ENCODE assay signal across 9 mouse cellular contexts in genomic region chr4:154140213-154141008, GRCm38 (mm10). TPM values are rescaled to one million over a fixed set of nuclear protein-coding genes. Genes with fewer than 3 reads are reported as not detected.
DNase-seq lines count a peak whose midpoint lies in the region; ATAC-seq lines count a peak whose summit lies in the region.
"Had no signal": no experiment of that assay in that cellular context is flagged by ENCODE, and none has a peak within 500 bp of the region (broad histone marks: within the 10 kb centered on the region; RNA-seq: fewer than 3 reads in every experiment).

No protein-coding gene starts in this region.

- H3K4me1 ChIP-seq in kidney, embryonic 16.5 days (ENCODE audit: insufficient read depth, low read length) = peaks cover 39% of the 10 kb centered on the region
- H3K4me1 ChIP-seq in hindbrain, embryonic 13.5 days (replicated peaks) = peaks cover 39% of the 10 kb centered on the region
- peaks cover 29% of the 10 kb centered on the region for H3K4me1 ChIP-seq in midbrain, embryonic 16.5 days (ENCODE audit: control insufficient read depth, insufficient read depth, low read length)

- peak overlapping the region; percentile 95 for H3K4me2 ChIP-seq in kidney, embryonic 16.5 days (replicated peaks; ENCODE audit: low read depth, low read length)
- peak overlapping the region; percentile 91 for H3K4me2 ChIP-seq in hindbrain, embryonic 13.5 days
- peak overlapping the region; percentile 68 for H3K4me2 ChIP-seq in midbrain, embryonic 16.5 days (ENCODE audit: low read length)

- peak overlapping the region; percentile 64 for H3K9ac ChIP-seq in kidney, embryonic 16.5 days (replicated peaks; ENCODE audit: low read length)
- H3K9ac ChIP-seq in hindbrain, embryonic 13.5 days = peak overlapping the region; percentile 72
- H3K9ac ChIP-seq in midbrain, embryonic 16.5 days (ENCODE audit: low read depth, low read length) = peak overlapping the region; percentile 56

- H3K9me3 ChIP-seq in kidney, embryonic 16.5 days (ENCODE audit: low read length) = no peaks in the 10 kb centered on the region
- no peaks in the 10 kb centered on the region for H3K9me3 ChIP-seq in hindbrain, embryonic 13.5 days
- no peaks in the 10 kb centered on the region for H3K9me3 ChIP-seq in midbrain, embryonic 16.5 days (replicated peaks; ENCODE audit: control insufficient read depth, low read length, poor library complexity, severe bottlenecking)

- peaks cover 56% of the 10 kb centered on the region for H3K27me3 ChIP-seq in kidney, embryonic 16.5 days (ENCODE audit: insufficient read depth, low read length)
- H3K27me3 ChIP-seq in hindbrain, embryonic 13.5 days = peaks cover 68% of the 10 kb centered on the region
- H3K27me3 ChIP-seq in midbrain, embryonic 16.5 days (ENCODE audit: control insufficient read depth, insufficient read depth, low read depth, low read length) = peaks cover 35% of the 10 kb centered on the region

- peak; percentile 10 for ATAC-seq in kidney, embryonic 16.5 days (ENCODE audit: low FRiP score, low TSS enrichment)
- ATAC-seq in hindbrain, embryonic 13.5 days (ENCODE audit: low FRiP score) = no peak
- no peak for ATAC-seq in midbrain, embryonic 16.5 days

- H3K27ac ChIP-seq in kidney, embryonic 16.5 days (ENCODE audit: low read length) = no peak overlapping the region
- H3K27ac ChIP-seq in hindbrain, embryonic 13.5 days = no peak overlapping the region
- no peak overlapping the region for H3K27ac ChIP-seq in midbrain, embryonic 16.5 days (ENCODE audit: low read length)

- H3K4me3 ChIP-seq in kidney, embryonic 16.5 days (ENCODE audit: low read length) = peak overlapping the region; percentile 55
- peak overlapping the region; percentile 81 for H3K4me3 ChIP-seq in hindbrain, embryonic 13.5 days
- peak overlapping the region; percentile 45 for H3K4me3 ChIP-seq in midbrain, embryonic 16.5 days (ENCODE audit: low read depth, low read length)

- no peak for DNase-seq in kidney, postnatal 25 days
- DNase-seq in cerebellum, adult 9-11 months = peak; percentile 63
- no peak for DNase-seq in frontal cortex, postnatal 14 days (ENCODE audit: low spot score in 2 of 2)
- no peak for DNase-seq in left cerebral cortex, postnatal 4 days
- DNase-seq in adrenal gland, adult 8-10 months = no peak

- H3K36me3 ChIP-seq in kidney, embryonic 16.5 days (ENCODE audit: insufficient read depth, low read length) = no peaks in the 10 kb centered on the region
- no peaks in the 10 kb centered on the region; the same call in 1 of the 2 replicates for H3K36me3 ChIP-seq in hindbrain, embryonic 13.5 days
- no peaks in the 10 kb centered on the region for H3K36me3 ChIP-seq in midbrain, embryonic 16.5 days (ENCODE audit: control insufficient read depth, insufficient read depth, low read length)

- intact Hi-C loops in left cerebral cortex, postnatal 4 days (cut with DNase I) = loop anchor here (5.0 kb wide), 1 partner anchor 73 kb away; no protein-coding TSS in a partner anchor

- under 1% methylated on average over 44 of the region's 46 CpGs for WGBS in kidney, embryonic 16.5 days
- WGBS in hindbrain, embryonic 13.5 days = 2% methylated on average over 40 of the region's 46 CpGs
- 2% methylated on average over 45 of the region's 46 CpGs for WGBS in midbrain, embryonic 16.5 days

RNA-seq across cellular contexts. Expression of gene Trp73, which starts 0.4 kb away (rescaled TPM):
- polyA plus RNA-seq in kidney, embryonic 16.5 days (2015; fragmentation: Nextera tagmentation; extraction: Ambion mirVana) = 0.31 and 0.44 TPM in 2 replicates
- 0.36 and 0.97 TPM in 2 replicates for polyA plus RNA-seq in hindbrain, embryonic 13.5 days (2015; fragmentation: Nextera tagmentation; extraction: Ambion mirVana)
- 0.90 and 1.1 TPM in 2 replicates for polyA plus RNA-seq in midbrain, embryonic 16.5 days (2015; fragmentation: Nextera tagmentation; extraction: Ambion mirVana)
- 1 to 10 TPM; 3.7 to 4.3 TPM for total RNA-seq in left cerebral cortex, postnatal 4 days (2021)
- under 1 TPM in 1 of 4 experiments, not detected in 3; 0.22 TPM for total RNA-seq in adrenal gland, adult 8-10 months (2022)
- total RNA-seq: adrenal gland, postnatal 36 days had no signal

RNA-seq across cellular contexts. Expression of gene Wrap73, which starts 1.8 kb away (rescaled TPM):
- 41.8 and 46.0 TPM in 2 replicates for polyA plus RNA-seq in kidney, embryonic 16.5 days (2015; fragmentation: Nextera tagmentation; extraction: Ambion mirVana)
- 46.0 and 47.3 TPM in 2 replicates for polyA plus RNA-seq in hindbrain, embryonic 13.5 days (2015; fragmentation: Nextera tagmentation; extraction: Ambion mirVana)
- polyA plus RNA-seq in midbrain, embryonic 16.5 days (2015; fragmentation: Nextera tagmentation; extraction: Ambion mirVana) = 43.5 and 45.6 TPM in 2 replicates
- total RNA-seq in left cerebral cortex, postnatal 4 days (2021) = 10 to 100 TPM; 27.0 to 30.4 TPM
- total RNA-seq in adrenal gland, adult 8-10 months (2022) = 10 to 100 TPM; 21.6 to 28.6 (median 22.8) TPM

RNA-seq across cellular contexts. Expression of gene Tprgl, which starts 20.1 kb away (rescaled TPM):
- polyA plus RNA-seq in kidney, embryonic 16.5 days (2015; fragmentation: Nextera tagmentation; extraction: Ambion mirVana) = 123 and 136 TPM in 2 replicates
- polyA plus RNA-seq in hindbrain, embryonic 13.5 days (2015; fragmentation: Nextera tagmentation; extraction: Ambion mirVana) = 160 and 169 TPM in 2 replicates
- 214 and 223 TPM in 2 replicates for polyA plus RNA-seq in midbrain, embryonic 16.5 days (2015; fragmentation: Nextera tagmentation; extraction: Ambion mirVana)
- 100 to 1,000 TPM; 119 to 121 TPM for total RNA-seq in left cerebral cortex, postnatal 4 days (2021)
- total RNA-seq in adrenal gland, adult 8-10 months (2022) = 100 to 1,000 TPM; 186 to 217 (median 196) TPM

RNA-seq across cellular contexts. Expression of gene Megf6, which starts 30.1 kb away (rescaled TPM):
- polyA plus RNA-seq in kidney, embryonic 16.5 days (2015; fragmentation: Nextera tagmentation; extraction: Ambion mirVana) = 12.3 and 15.7 TPM in 2 replicates
- polyA plus RNA-seq in hindbrain, embryonic 13.5 days (2015; fragmentation: Nextera tagmentation; extraction: Ambion mirVana) = 9.6 and 10.2 TPM in 2 replicates
- polyA plus RNA-seq in midbrain, embryonic 16.5 days (2015; fragmentation: Nextera tagmentation; extraction: Ambion mirVana) = 9.3 and 10.6 TPM in 2 replicates
- 10 to 100 TPM; 10.4 to 13.7 TPM for total RNA-seq in left cerebral cortex, postnatal 4 days (2021)
- 1 to 10 TPM; 1.2 to 3.8 (median 2.9) TPM for total RNA-seq in adrenal gland, adult 8-10 months (2022)
